Mouse (Mus musculus) splenic B cell, adult 2 months (primary cell): Measurements from ENCODE around the gene Aatf.

Source experiments
- DNase-seq: peaks from one replicate; pipeline ENCODE4 v3.0.0-alpha.2; 2011; ENCODE audit warnings: low read depth, low spot score
- H3K27me3 ChIP-seq: 2 replicates; pipeline ENCODE4 v1.6.1; 2012; ENCODE audit warnings: mild to moderate bottlenecking, low read length, moderate library complexity, mixed read lengths; ENCODE audit not compliant: control insufficient read depth, poor library complexity, insufficient read depth, severe bottlenecking
- H3K36me3 ChIP-seq: 2 replicates; pipeline ENCODE4 v1.6.1; 2012; ENCODE audit warnings: mild to moderate bottlenecking, low read length, moderate library complexity, mixed read lengths; ENCODE audit not compliant: control insufficient read depth, poor library complexity, insufficient read depth, severe bottlenecking

Gene Aatf

DNA sequence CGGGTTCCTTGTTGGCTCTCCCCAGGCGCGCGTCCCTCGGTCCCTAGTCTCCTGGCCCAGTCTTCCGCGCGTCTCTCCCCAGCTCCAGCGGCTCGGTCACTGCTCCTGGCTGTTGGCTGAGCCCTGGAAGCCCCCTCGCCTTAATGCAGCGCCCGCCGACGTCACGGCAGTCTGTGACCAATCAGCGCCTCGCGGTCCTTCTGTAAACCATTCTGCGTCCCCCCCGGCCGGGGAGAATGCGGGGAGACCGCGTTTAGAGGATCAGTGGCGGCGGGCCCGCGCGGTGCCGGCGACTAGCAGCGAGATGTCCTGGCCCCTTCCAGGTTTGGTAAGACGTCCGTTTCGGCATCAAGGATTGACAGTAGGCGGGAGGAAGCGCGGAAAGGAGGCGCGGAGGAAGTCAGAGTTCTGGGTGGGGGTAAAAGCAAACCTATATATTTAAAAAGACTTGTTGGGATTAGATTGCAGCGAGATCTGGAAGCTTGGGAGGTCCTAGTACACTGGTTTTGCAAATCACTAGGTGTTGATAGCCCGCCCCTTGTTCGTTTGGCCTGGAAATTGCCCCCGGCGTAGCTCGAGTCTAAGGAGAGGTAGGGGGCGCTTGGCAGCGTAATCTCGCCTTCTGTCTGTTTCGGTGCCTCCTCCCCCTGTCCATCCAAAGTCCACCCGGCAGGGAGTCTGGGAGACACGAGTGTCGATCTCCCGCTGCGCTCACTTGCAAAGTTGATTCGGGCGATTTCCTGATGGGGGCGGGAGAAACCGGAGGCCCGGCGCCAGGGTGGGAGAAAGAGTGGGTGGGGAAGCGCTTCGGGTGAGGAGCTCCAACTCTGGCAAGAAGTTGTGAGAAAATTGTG lies 12.3 kb upstream of the Aatf start, which contains the start of gene Lhx1:
Gene Lhx1, minus strand, starts transcription at position 115 of the 854 bp plus-strand sequence.
- no peak for DNase-seq
- Histone ChIP-seq H3K36me3 (no peaks in the 10 kb centered on the region), H3K27me3 (peaks cover 3% of the 10 kb centered on the region)

DNA sequence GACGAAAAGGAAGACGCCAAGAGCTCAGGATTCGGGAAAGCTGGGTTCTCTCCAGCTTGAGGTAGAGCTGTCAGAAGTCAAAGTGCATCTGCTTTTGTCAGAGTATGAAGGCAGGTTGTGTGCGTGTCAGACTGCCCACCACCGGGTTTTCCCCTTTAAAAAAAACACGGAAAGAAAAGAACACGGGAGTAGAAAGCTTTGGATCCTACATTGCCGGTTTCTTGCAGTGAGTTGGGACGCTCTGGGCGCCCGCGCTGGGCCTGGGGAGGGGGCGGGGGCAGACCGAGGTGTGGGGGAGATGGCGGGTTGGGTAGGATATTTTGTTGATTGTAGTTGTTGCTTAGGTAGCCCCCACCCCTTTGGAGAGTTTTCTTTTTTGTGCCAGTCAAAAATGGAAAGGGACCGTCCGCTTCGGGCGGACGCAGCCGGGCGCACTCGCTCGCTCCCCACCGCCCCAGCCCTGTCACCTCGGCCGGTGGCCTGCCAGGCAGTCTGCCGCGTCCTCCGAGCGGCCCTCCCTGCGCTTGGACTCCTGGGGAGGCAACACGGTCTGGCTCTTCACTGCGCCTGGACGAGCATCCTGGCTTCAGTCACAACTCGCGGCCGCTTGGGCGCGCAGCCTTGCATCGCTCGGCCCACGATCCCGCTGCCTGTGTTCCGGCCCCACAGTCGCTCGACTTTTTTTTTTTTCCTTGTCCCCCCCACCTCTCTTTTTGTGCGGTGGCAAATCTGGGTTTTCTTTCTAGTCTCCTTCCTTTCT lies 11.4 kb upstream of the Aatf start:
- H3K36me3 ChIP-seq, result no peaks in the 10 kb centered on the region
- H3K27me3 ChIP-seq, result peaks cover 3% of the 10 kb centered on the region
- DNase-seq, result no peak

DNA sequence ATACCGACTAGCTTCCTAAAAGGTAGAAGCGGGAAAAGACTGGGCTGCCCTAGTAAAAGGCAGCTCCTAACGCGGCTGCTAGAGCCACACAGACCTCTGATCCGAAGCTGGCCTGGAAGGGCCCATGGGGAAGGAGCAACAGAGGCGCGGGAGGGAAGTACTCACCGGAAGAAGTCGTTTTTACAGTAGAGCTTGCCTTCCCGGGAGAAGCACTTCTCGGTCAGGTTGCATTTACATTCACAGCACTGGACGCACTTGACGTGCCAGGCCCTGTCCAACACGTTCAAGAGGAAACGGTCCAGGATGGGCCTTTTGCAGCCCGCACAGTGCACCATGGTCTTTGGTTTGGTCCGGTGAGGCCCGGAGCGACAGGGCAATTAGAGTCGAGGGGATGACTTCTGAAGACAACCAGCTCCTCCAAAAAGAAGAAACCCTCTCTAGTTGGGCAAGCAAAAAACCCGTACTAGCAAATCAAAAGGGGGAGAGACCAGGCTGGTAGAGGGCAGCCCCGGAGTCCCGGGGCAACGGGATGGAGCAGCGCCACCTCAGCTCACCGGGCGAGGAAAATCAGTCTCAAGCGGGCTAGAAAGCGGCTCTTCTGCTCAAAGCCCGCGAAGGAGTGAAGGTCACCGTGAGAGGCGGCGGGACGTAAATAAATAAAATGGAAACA lies 10.7 kb upstream of the Aatf start:
- peak; percentile 30 for DNase-seq
- H3K36me3 ChIP-seq, result no peaks in the 10 kb centered on the region
- peaks cover 4% of the 10 kb centered on the region for H3K27me3 ChIP-seq

DNA sequence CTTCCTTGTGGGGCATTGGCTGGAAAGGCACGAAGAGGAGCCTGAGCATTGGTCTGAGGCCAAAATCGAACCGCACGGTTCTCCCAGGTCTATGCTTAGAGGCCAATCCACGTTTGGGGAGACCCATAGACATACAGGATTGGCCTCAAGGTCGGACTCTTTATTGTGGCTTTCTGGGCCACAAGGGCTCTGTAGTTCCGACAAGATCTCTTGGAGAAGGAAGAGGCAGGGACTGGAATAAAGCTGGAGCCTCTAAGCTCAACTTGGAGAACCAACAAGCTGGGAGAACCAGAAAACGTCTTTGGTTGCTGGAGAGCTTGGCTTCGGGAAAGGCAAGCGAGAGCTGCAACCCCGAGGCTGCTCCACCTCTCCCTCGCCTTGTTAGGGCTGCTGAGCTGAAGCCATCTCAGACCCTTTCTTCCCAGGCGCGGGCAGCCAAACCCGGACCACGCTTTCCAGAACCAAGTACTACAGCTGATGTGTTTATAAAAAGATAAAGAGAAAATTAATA lies 10.1 kb upstream of the Aatf start:
- no peak for DNase-seq
- H3K27me3 ChIP-seq, result peaks cover 6% of the 10 kb centered on the region
- H3K36me3 ChIP-seq, result no peaks in the 10 kb centered on the region

GRCm38 (mm10) chr11:84522577-84523320 lies 9.4 kb upstream of the Aatf start:
- no peak for DNase-seq
- no peaks in the 10 kb centered on the region for H3K36me3 ChIP-seq
- peaks cover 6% of the 10 kb centered on the region for H3K27me3 ChIP-seq

DNA sequence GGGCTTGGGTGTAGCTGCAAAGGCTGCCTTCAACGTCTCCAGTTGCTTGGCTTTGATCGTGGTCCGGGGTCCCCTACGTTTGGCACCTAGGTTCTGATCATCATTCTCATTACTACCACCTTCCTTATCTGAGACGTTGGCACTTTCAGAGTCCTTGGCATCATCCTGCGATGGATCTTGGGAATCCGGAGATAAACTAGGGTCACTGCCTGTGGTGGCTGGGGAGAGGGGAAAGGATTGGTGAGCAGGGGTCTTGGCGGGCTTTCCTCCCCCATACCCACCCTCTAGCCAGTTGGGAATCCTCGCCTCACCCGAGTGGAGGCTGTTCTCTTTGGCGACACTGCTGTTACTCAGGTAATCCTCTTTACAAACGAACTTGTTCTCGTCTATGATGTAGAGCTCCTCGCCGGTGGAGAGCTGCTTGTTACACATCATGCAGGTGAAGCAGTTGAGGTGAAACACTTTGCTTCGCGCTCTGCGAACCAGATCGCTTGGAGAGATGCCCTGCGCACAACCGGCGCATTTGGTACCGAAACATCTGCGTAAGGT lies 8.5 kb upstream of the Aatf start:
- peaks cover 6% of the 10 kb centered on the region for H3K27me3 ChIP-seq
- DNase-seq, result no peak
- no peaks in the 10 kb centered on the region for H3K36me3 ChIP-seq

- DNase-seq, result no peak
Measured at GRCm38 (mm10) chr11:84521071-84521390, 7.7 kb upstream of the Aatf start.

GRCm38 (mm10) chr11:84520269-84521070 lies 7.1 kb upstream of the Aatf start:
- H3K36me3 ChIP-seq, result no peaks in the 10 kb centered on the region
- peaks cover 8% of the 10 kb centered on the region for H3K27me3 ChIP-seq
- no peak for DNase-seq

More at GRCm38 (mm10) chr11:84521071-84521390, 7.7 kb upstream of the Aatf start:
- no peaks in the 10 kb centered on the region for H3K36me3 ChIP-seq
- H3K27me3 ChIP-seq, result peaks cover 7% of the 10 kb centered on the region

- no peaks in the 10 kb centered on the region for H3K36me3 ChIP-seq
- no peak for DNase-seq
- peaks cover 8% of the 10 kb centered on the region for H3K27me3 ChIP-seq
Measured at GRCm38 (mm10) chr11:84519576-84520268, 6.4 kb upstream of the Aatf start.

DNA sequence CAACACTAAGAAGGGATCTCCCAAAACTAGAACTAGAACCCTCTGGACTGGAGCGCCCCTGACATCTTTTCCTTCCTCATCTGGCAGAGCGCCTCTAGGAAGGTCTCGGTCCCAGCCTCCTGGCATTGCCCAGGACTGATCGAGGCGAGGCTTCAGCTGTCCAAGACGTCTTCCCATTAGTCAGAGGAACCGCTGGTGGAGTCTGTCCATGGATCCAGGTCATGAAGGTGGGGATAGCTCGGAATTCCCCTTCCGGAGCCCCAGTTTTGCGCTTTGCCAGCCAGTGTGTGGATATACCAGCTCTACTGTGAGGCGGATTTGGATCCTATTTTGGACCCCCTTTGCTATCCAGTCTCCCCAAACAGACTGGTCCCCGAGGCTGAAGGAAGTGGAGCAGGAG lies 5.7 kb upstream of the Aatf start:
- H3K27me3 ChIP-seq, result peaks cover 8% of the 10 kb centered on the region
- no peaks in the 10 kb centered on the region for H3K36me3 ChIP-seq
- no peak for DNase-seq

GRCm38 (mm10) chr11:84518261-84518660 lies 4.9 kb upstream of the Aatf start:
- DNase-seq, result no peak
- H3K27me3 ChIP-seq, result peaks cover 8% of the 10 kb centered on the region
- H3K36me3 ChIP-seq, result no peaks in the 10 kb centered on the region

GRCm38 (mm10) chr11:84517431-84517830 lies 4.1 kb upstream of the Aatf start:
- DNase-seq, result no peak
- Histone ChIP-seq H3K36me3 (no peaks in the 10 kb centered on the region), H3K27me3 (peaks cover 7% of the 10 kb centered on the region; the same call in 1 of the 2 replicates)
